ENCODE assay signal across 9 mouse cellular contexts in genomic region chr10:46697363-46698246, GRCm38 (mm10).
A peak's percentile ranks its signal among the peaks of the same experiment; 100 is the strongest.
DNase-seq lines count a peak whose midpoint lies in the region; ATAC-seq and TF ChIP-seq lines count a peak whose summit lies in the region.
"Had no signal": no experiment of that assay in that cellular context is flagged by ENCODE, and none has a peak within 500 bp of the region (broad histone marks: within the 10 kb centered on the region; RNA-seq: fewer than 3 reads in every experiment).

No protein-coding gene starts in this region.

- H3K4me2 ChIP-seq in liver, embryonic 11.5 days, result no peak overlapping the region

- no peaks in the 10 kb centered on the region for H3K4me1 ChIP-seq in cortical plate, adult 2 months (ENCODE audit: control insufficient read depth, insufficient read depth, low read length)
- no peaks in the 10 kb centered on the region for H3K4me1 ChIP-seq in liver, embryonic 11.5 days (replicated peaks; ENCODE audit: control insufficient read depth, insufficient read depth, low read length)
- H3K4me1 ChIP-seq: megakaryocyte, embryonic 14.5 days had no signal

- 0 out of 2 replicates have a peak, but pooled peaks have one; percentile 7 for TF ChIP-seq CTCF in cortical plate, adult 2 months (IDR thresholded peaks at IDR 0.05; ENCODE audit: extremely low read depth, insufficient read depth, low read length)

- no peaks in the 10 kb centered on the region for H3K9me3 ChIP-seq in liver, embryonic 11.5 days (ENCODE audit: control insufficient read depth, low read length)
- H3K9me3 ChIP-seq: megakaryocyte, embryonic 14.5 days had no signal

- no peak for TF ChIP-seq POLR2A in cortical plate, adult 2 months (IDR thresholded peaks at IDR 0.05; ENCODE audit: extremely low read depth, insufficient read depth, low read length)

- no peaks in the 10 kb centered on the region for H3K27me3 ChIP-seq in liver, embryonic 11.5 days (replicated peaks; ENCODE audit: control insufficient read depth, insufficient read depth, low read length)
- H3K27me3 ChIP-seq: megakaryocyte, embryonic 14.5 days had no signal

- no peak overlapping the region for H3K4me3 ChIP-seq in cortical plate, adult 2 months (ENCODE audit: insufficient read depth, low read length)
- no peak overlapping the region for H3K4me3 ChIP-seq in liver, embryonic 11.5 days (ENCODE audit: low read depth, low read length)
- H3K4me3 ChIP-seq: megakaryocyte, embryonic 14.5 days had no signal

- ATAC-seq in liver, embryonic 11.5 days (replicated peaks; ENCODE audit: low FRiP score), result no peak
- ATAC-seq in inflammation-experienced regulatory T-cells, adult 6 months, result no peak

- no peaks in the 10 kb centered on the region for H3K36me3 ChIP-seq in liver, embryonic 11.5 days (ENCODE audit: control insufficient read depth, insufficient read depth, low read length)

- intact Hi-C loops in heart, postnatal 10 days (cut with DNase I), result no loop called here

- peak; percentile 2 for DNase-seq in urinary bladder, postnatal 25 days (ENCODE audit: low spot score)
- no peak for DNase-seq in urinary bladder, postnatal 10 days (ENCODE audit: low spot score)
- peak; percentile 43 to 68 for DNase-seq in heart, postnatal 10 days
- peak; percentile 16 to 19 for DNase-seq in left cerebral cortex, adult 9 months (ENCODE audit: low spot score in 2 of 2)
- peak; percentile 14 for DNase-seq in ovary, adult 18-20 months (ENCODE audit: low spot score)
- DNase-seq in liver, embryonic 11.5 days (ENCODE audit: low spot score), result no peak

- WGBS in liver, embryonic 11.5 days, result 57% methylated on average over 2 of the region's 2 CpGs

- H3K9ac ChIP-seq in liver, embryonic 11.5 days (ENCODE audit: low read depth, low read length), result no peak overlapping the region

- no peak overlapping the region for H3K27ac ChIP-seq in cortical plate, adult 2 months (ENCODE audit: insufficient read depth, low read length)
- no peak overlapping the region for H3K27ac ChIP-seq in liver, embryonic 11.5 days (ENCODE audit: low read depth, low read length)

Comparison
In these comparisons a context has a peak if more than half of its experiments do, and no peak if none do; other contexts are left out.
1. DNase-seq: peak in urinary bladder, postnatal 25 days (single experiment), heart, postnatal 10 days (2 of 2), left cerebral cortex, adult 9 months (2 of 2) and ovary, adult 18-20 months (single experiment); none in urinary bladder, postnatal 10 days (single experiment) and liver, embryonic 11.5 days (single experiment).